Mouse (Mus musculus) stomach, embryonic 15.5 days (tissue): ENCODE results near the gene Sdk2. TPM values are rescaled to one million over a fixed set of nuclear protein-coding genes. Genes with fewer than 3 reads are reported as not detected.

Experiments
- ATAC-seq: fragments of 200-750 bp; cut with Nextera tagmentation; 2 replicates; pipeline ENCODE4 v1.8.0; 2017; ENCODE audit warnings: low read depth, moderate number of reproducible peaks, moderate TSS enrichment; ENCODE audit not compliant: insufficient read depth, low FRiP score
- H3K27ac ChIP-seq: fragments of 300-500 bp; sonication (generic); 2 replicates; pipeline ENCODE4 v1.5.1; 2015; ENCODE audit warnings: mild to moderate bottlenecking, inconsistent platforms
- H3K27me3 ChIP-seq: fragments of 300-500 bp; sonication (generic); replicated peaks from 2 replicates; pipeline ENCODE4 v1.6.1; 2015; ENCODE audit warnings: inconsistent platforms
- H3K36me3 ChIP-seq: fragments of 300-500 bp; sonication (generic); 2 replicates; pipeline ENCODE4 v1.6.1; 2015; ENCODE audit warnings: inconsistent platforms
- H3K4me1 ChIP-seq: fragments of 300-500 bp; sonication (generic); 2 replicates; pipeline ENCODE4 v1.6.1; 2015; ENCODE audit warnings: inconsistent platforms
- H3K4me2 ChIP-seq: fragments of 300-500 bp; sonication (generic); 2 replicates; pipeline ENCODE4 v1.6.1; 2015; ENCODE audit warnings: mild to moderate bottlenecking, inconsistent platforms
- H3K4me3 ChIP-seq: fragments of 300-500 bp; sonication (generic); replicated peaks from 2 replicates; pipeline ENCODE4 v1.5.1; 2015; ENCODE audit warnings: inconsistent platforms
- H3K9ac ChIP-seq: fragments of 300-500 bp; sonication (generic); 2 replicates; pipeline ENCODE4 v1.6.1; 2015; ENCODE audit warnings: inconsistent platforms
- H3K9me3 ChIP-seq: fragments of 300-500 bp; sonication (generic); 2 replicates; pipeline ENCODE4 v1.6.1; 2016; ENCODE audit warnings: inconsistent platforms
- WGBS: fragments of 180-500 bp; shearing (Covaris S2); methylation state at CpG from one replicate; pipeline ENCODE4 v1.1.7; 2015; 5-methylcytosine and 5-hydroxymethylcytosine counted together
- polyA plus RNA-seq: library from polyadenylated mRNA; unstranded; fragments of >200 nt; fragmentation: Nextera tagmentation; extraction: Ambion mirVana; gene quantifications from 2 replicates; pipeline ENCODE4 v1.2.1, GENCODE M21; 2015

Gene Sdk2
- polyA plus RNA-seq, 1 experiment from 2014 or later: 3.0 TPM

GRCm38 (mm10) chr11:113727992-113728391, 338.9 kb downstream of the Sdk2 start:
- H3K4me2 ChIP-seq: no peak overlapping the region
- H3K4me1 ChIP-seq: peaks cover 39% of the 10 kb centered on the region
- peak overlapping the region; percentile 57; the same call in 1 of the 2 replicates for H3K27ac ChIP-seq
- H3K36me3 ChIP-seq: peaks cover 33% of the 10 kb centered on the region
- H3K27me3 ChIP-seq: no peaks in the 10 kb centered on the region
- WGBS: 64% methylated on average over 6 of the region's 6 CpGs
- H3K4me3 ChIP-seq: no peak overlapping the region
- H3K9me3 ChIP-seq: no peaks in the 10 kb centered on the region
- ATAC-seq: no peak
- H3K9ac ChIP-seq: no peak overlapping the region

GRCm38 (mm10) chr11:113726994-113727888, 339.6 kb downstream of the Sdk2 start:
- peak overlapping the region; percentile 57 for H3K27ac ChIP-seq
- peaks cover 33% of the 10 kb centered on the region for H3K36me3 ChIP-seq
- ATAC-seq: no peak

More at GRCm38 (mm10) chr11:113726994-113727888, 339.6 kb downstream of the Sdk2 start:
- Histone ChIP-seq H3K4me3 (no peak overlapping the region), H3K4me2 (no peak overlapping the region), H3K4me1 (peaks cover 32% of the 10 kb centered on the region), H3K27me3 (no peaks in the 10 kb centered on the region), H3K9ac (no peak overlapping the region), H3K9me3 (no peaks in the 10 kb centered on the region)
- WGBS: 79% methylated on average over 14 of the region's 14 CpGs
